33 mouse cellular contexts compared by ENCODE assay signal in the genomic region with DNA sequence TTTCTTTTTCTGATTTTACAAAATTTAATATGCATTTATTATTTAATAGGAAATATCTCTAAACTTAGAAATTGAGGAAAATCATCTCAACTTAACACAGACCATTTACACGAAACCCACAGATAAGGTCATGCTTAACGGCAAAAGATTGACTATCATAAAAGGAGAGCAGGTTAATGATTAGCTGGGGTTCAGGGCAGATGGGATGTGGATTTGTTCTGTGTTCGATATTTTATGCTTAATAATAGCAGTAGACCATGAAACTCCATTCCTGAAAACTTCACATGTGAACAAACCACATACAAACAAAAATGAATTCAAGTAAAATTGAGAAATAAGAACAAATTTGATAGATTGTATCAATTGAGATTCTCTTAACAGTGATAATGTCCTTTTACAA.
"Had no signal": no experiment of that assay in that cellular context is flagged by ENCODE, and none has a peak within 500 bp of the region (broad histone marks: within the 10 kb centered on the region; RNA-seq: fewer than 3 reads in every experiment).

No protein-coding gene starts in this region.

- H3K4me2 ChIP-seq: heart, embryonic 11.5 days; heart, embryonic 12.5 days; heart, embryonic 13.5 days; heart, embryonic 15.5 days; hindbrain, embryonic 12.5 days; hindbrain, embryonic 13.5 days; hindbrain, embryonic 14.5 days; hindbrain, embryonic 15.5 days; kidney, embryonic 15.5 days had no signal

- DNase-seq: heart, adult 18-20 months; heart, adult 2 months; heart, postnatal 10 days; heart, postnatal 14 days; heart, postnatal 36 days; heart, postnatal 4 days; kidney, adult 11 months; kidney, adult 18-20 months; kidney, adult 2 months; kidney, adult 8-10 months; kidney, adult 9 months; kidney, postnatal 10 days; kidney, postnatal 14 days; kidney, postnatal 25 days; kidney, postnatal 36 days; kidney, postnatal 4 days; layer of hippocampus, adult 9-11 months; layer of hippocampus, postnatal 36 days had no signal

- H3K27me3 ChIP-seq: heart, embryonic 12.5 days; heart, embryonic 13.5 days; heart, embryonic 15.5 days; hindbrain, embryonic 12.5 days; hindbrain, embryonic 13.5 days; hindbrain, embryonic 15.5 days; kidney, embryonic 15.5 days had no signal

- H3K36me3 ChIP-seq: heart, embryonic 10.5 days; heart, embryonic 12.5 days; heart, embryonic 13.5 days; heart, embryonic 15.5 days; hindbrain, embryonic 10.5 days; hindbrain, embryonic 12.5 days; hindbrain, embryonic 13.5 days; hindbrain, embryonic 15.5 days; kidney, embryonic 15.5 days had no signal

- H3K4me1 ChIP-seq: hindbrain, embryonic 12.5 days; hindbrain, embryonic 13.5 days; hindbrain, embryonic 15.5 days had no signal

- H3K27ac ChIP-seq: heart, adult 2 months; heart, embryonic 10.5 days; heart, embryonic 13.5 days; heart, embryonic 15.5 days; hindbrain, embryonic 10.5 days; hindbrain, embryonic 12.5 days; hindbrain, embryonic 13.5 days; hindbrain, embryonic 14.5 days; hindbrain, embryonic 15.5 days; hindbrain, postnatal 0 days; kidney, embryonic 15.5 days; kidney, postnatal 0 days; layer of hippocampus, adult 2 months had no signal

- ATAC-seq: hindbrain, embryonic 16.5 days; hindbrain, postnatal 0 days had no signal

- H3K9ac ChIP-seq: heart, embryonic 12.5 days; heart, embryonic 13.5 days; heart, embryonic 15.5 days; hindbrain, embryonic 12.5 days; hindbrain, embryonic 13.5 days; hindbrain, embryonic 14.5 days; hindbrain, embryonic 15.5 days; kidney, embryonic 15.5 days had no signal

- H3K9me3 ChIP-seq: heart, embryonic 10.5 days; heart, embryonic 12.5 days; heart, embryonic 15.5 days; hindbrain, embryonic 10.5 days; hindbrain, embryonic 12.5 days; hindbrain, embryonic 13.5 days; hindbrain, embryonic 15.5 days had no signal

- H3K4me3 ChIP-seq: heart, adult 2 months; heart, embryonic 10.5 days; heart, embryonic 12.5 days; heart, embryonic 13.5 days; heart, embryonic 15.5 days; hindbrain, embryonic 10.5 days; hindbrain, embryonic 12.5 days; hindbrain, embryonic 13.5 days; hindbrain, embryonic 15.5 days; kidney, embryonic 15.5 days; layer of hippocampus, adult 2 months had no signal
